Mouse (Mus musculus) midbrain, embryonic 16.5 days (tissue): ENCODE data around the gene Tmem168. TPM values are rescaled to one million over a fixed set of nuclear protein-coding genes. Genes with fewer than 3 reads are reported as not detected.

Experiments used
- ATAC-seq: fragments of 200-750 bp; cut with Nextera tagmentation; 2 replicates; pipeline ENCODE4 v1.8.0; 2017; ENCODE audit warnings: moderate TSS enrichment
- H3K27ac ChIP-seq: fragments of 300-500 bp; sonication (generic); 2 replicates; pipeline ENCODE4 v1.5.1; 2014; ENCODE audit warnings: mild to moderate bottlenecking, low read length, mixed read lengths
- H3K27me3 ChIP-seq: fragments of 300-500 bp; sonication (generic); 2 replicates; pipeline ENCODE4 v1.6.1; 2014; ENCODE audit warnings: low read depth, low read length, mixed read lengths; ENCODE audit not compliant: control insufficient read depth, insufficient read depth
- H3K36me3 ChIP-seq: fragments of 300-500 bp; sonication (generic); 2 replicates; pipeline ENCODE4 v1.6.1; 2014; ENCODE audit warnings: mild to moderate bottlenecking, low read length, moderate library complexity, mixed read lengths; ENCODE audit not compliant: control insufficient read depth, insufficient read depth
- H3K4me1 ChIP-seq: fragments of 300-500 bp; sonication (generic); 2 replicates; pipeline ENCODE4 v1.6.1; 2014; ENCODE audit warnings: mild to moderate bottlenecking, low read length, mixed read lengths; ENCODE audit not compliant: control insufficient read depth, insufficient read depth
- H3K4me2 ChIP-seq: fragments of 300-500 bp; sonication (generic); 2 replicates; pipeline ENCODE4 v1.6.1; 2014; ENCODE audit warnings: mild to moderate bottlenecking, low read length, mixed read lengths
- H3K4me3 ChIP-seq: fragments of 300-500 bp; sonication (generic); 2 replicates; pipeline ENCODE4 v1.5.1; 2014; ENCODE audit warnings: low read depth, mild to moderate bottlenecking, low read length, moderate library complexity, mixed read lengths
- H3K9ac ChIP-seq: fragments of 300-500 bp; sonication (generic); 2 replicates; pipeline ENCODE4 v1.6.1; 2014; ENCODE audit warnings: low read depth, low read length, mixed read lengths
- H3K9me3 ChIP-seq: fragments of 300-500 bp; sonication (generic); replicated peaks from 2 replicates; pipeline ENCODE4 v1.6.1; 2014; ENCODE audit warnings: mild to moderate bottlenecking, low read length, mixed read lengths; ENCODE audit not compliant: control insufficient read depth, poor library complexity, severe bottlenecking
- WGBS: fragments of 180-500 bp; shearing (Covaris S2); extraction: QIAGEN DNeasy Blood & Tissue Kit; methylation state at CpG from one replicate; pipeline ENCODE4 v1.1.7; 2014; 5-methylcytosine and 5-hydroxymethylcytosine counted together
- polyA plus RNA-seq: library from polyadenylated mRNA; unstranded; fragments of >200 nt; fragmentation: Nextera tagmentation; extraction: Ambion mirVana; gene quantifications from 2 replicates; pipeline ENCODE4 v1.2.1, GENCODE M21; 2015

The Tmem168 gene
- polyA plus RNA-seq, 1 experiment from 2014 or later: 18.0 TPM

DNA sequence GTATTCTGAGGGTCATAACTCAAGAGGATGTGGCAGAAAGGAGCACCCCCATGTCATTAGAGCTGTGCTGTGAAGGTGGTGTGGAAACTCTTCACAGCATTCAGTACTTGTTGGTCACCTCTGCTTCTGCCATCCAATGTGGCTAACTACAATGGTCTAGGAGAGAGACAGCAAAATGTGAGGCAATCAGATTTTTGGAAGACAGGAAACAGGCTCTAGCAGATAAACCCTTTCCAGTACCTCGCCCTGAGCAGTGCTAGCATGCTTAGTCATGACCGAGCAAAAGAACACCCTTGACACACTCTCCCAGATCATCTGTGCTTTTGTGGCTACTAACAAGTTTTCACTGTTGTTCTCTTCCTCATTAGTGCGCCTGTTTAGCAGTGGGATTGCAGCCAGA is 9.2 kb upstream of the Tmem168 start:
- Histone ChIP-seq H3K4me2 (no peak overlapping the region), H3K4me1 (no peaks in the 10 kb centered on the region), H3K36me3 (0 out of 2 replicates have a peak, but pooled peaks cover 2% of the 10 kb centered on the region), H3K27ac (no peak overlapping the region), H3K9ac (no peak overlapping the region), H3K9me3 (no peaks in the 10 kb centered on the region), H3K27me3 (no peaks in the 10 kb centered on the region), H3K4me3 (no peak overlapping the region)
- WGBS: 90% methylated on average over 3 of the region's 3 CpGs
- ATAC-seq: no peak

DNA sequence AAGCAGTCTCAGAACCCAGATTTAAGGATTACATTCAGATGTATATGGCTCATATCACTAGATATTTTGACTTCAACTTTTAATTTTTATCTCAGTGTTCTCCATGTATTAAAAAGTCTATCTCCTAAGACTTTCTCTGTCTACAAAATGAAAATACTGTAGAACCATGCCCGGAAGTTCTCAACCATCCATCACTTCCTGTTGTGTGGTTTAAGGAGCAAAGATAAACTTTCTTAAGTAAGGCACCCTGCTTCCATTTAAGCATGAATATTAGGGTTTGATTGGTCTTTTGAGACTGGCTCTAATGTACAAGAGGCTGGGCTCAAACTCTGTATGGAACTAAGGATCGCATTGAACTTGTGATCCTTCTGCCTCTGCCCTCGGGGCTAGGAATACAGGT is 6.7 kb upstream of the Tmem168 start:
- Histone ChIP-seq H3K9ac (no peak overlapping the region), H3K36me3 (no peaks in the 10 kb centered on the region), H3K4me1 (no peaks in the 10 kb centered on the region), H3K9me3 (no peaks in the 10 kb centered on the region), H3K4me3 (no peak overlapping the region), H3K4me2 (no peak overlapping the region), H3K27me3 (no peaks in the 10 kb centered on the region), H3K27ac (no peak overlapping the region)
- ATAC-seq: no peak
- 91% methylated on average over 3 of the region's 3 CpGs for WGBS

DNA sequence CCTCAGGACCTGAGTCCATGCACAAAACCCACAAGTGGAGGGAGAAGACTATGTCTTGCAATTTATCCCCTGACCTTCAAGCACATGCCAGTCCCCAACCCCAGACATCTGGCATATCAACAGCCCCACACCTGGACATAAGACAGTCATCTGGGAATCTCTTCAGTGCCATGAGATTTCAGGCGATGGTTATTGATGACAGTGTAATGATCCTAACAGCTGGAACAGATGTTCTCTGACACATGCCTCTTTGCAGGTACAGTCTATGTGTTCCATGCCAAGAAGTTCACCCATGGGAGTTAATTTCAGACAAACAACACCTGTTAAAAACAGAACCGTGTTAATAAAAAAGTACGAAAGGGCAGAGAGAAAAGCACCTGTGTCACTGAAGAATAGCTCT is 5.8 kb upstream of the Tmem168 start:
- Histone ChIP-seq H3K9ac (no peak overlapping the region), H3K4me3 (no peak overlapping the region), H3K27me3 (no peaks in the 10 kb centered on the region), H3K4me2 (no peak overlapping the region), H3K36me3 (no peaks in the 10 kb centered on the region), H3K4me1 (no peaks in the 10 kb centered on the region), H3K27ac (no peak overlapping the region), H3K9me3 (no peaks in the 10 kb centered on the region)
- no peak for ATAC-seq
- WGBS: 84% methylated on average over 3 of the region's 3 CpGs

DNA sequence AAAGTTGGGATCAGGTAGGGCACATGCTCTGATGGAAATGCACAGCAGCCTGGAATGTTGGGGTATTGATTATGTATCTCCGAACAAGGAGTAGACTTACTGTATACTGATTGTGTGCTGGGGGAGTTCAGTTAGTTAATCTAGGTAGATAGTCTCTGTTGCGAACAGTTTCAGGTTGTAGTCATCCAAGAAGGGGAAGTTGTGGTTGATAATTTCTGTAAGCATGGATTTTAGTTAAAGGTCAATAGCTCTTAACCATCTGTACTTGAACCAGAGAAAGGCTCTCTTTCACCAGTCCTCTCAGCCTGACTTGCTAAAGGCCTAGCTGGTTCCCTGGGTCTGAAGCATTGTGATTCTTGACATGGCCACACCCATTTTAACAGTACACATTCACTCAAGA is 3.0 kb upstream of the Tmem168 start:
- no peaks in the 10 kb centered on the region for H3K27me3 ChIP-seq
- no peak overlapping the region for H3K4me2 ChIP-seq
- no peaks in the 10 kb centered on the region for H3K9me3 ChIP-seq
- WGBS: 92% methylated on average over 2 of the region's 2 CpGs
- no peak overlapping the region for H3K9ac ChIP-seq
- H3K36me3 ChIP-seq: no peaks in the 10 kb centered on the region
- H3K27ac ChIP-seq: no peak overlapping the region
- peaks cover 13% of the 10 kb centered on the region for H3K4me1 ChIP-seq
- ATAC-seq: no peak
- no peak overlapping the region for H3K4me3 ChIP-seq

DNA sequence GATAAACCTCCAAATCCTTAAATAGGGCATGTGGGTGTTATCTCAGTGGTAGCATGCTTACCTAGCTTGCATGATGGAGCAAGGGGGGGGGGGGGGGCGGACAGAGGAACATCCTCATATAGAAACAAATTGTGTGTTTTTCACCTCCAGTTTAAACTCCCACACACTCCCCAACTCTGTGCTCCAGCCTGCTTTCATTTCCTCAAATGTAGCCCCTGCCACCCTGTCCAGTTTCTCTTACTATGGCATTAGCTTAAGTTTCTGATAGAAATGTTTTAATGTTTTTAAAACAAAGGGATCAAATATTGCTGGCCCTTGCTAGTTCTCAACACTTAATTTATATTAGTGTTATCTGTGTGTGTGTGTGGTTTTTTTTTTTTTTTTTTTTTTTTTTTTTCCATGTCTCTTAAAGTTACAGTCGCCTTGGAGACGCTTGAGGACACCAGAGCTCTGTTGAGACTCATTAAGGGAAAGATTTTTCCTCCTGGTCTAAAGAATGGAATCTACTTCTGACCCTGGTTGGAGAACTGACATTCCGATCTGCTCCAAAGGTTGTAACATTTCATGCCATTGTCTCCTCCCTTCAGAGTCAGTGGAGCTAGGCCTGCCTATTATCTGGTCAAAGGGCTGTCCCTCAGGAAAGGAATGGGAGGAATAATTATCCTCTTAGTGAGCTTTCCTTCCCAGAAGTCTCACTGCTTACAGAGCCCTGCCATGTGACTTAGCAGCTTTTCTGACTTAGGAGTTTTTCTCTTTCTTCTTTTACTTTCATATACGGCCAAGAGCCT is 1.6 kb upstream of the Tmem168 start:
- no peak for ATAC-seq
- H3K9ac ChIP-seq: no peak overlapping the region
- no peak overlapping the region for H3K4me3 ChIP-seq
- 25% methylated on average over 5 of the region's 5 CpGs for WGBS
- H3K4me2 ChIP-seq: no peak overlapping the region
- H3K27ac ChIP-seq: no peak overlapping the region
- no peaks in the 10 kb centered on the region for H3K9me3 ChIP-seq
- H3K4me1 ChIP-seq: peaks cover 16% of the 10 kb centered on the region
- H3K36me3 ChIP-seq: no peaks in the 10 kb centered on the region
- H3K27me3 ChIP-seq: no peaks in the 10 kb centered on the region

DNA sequence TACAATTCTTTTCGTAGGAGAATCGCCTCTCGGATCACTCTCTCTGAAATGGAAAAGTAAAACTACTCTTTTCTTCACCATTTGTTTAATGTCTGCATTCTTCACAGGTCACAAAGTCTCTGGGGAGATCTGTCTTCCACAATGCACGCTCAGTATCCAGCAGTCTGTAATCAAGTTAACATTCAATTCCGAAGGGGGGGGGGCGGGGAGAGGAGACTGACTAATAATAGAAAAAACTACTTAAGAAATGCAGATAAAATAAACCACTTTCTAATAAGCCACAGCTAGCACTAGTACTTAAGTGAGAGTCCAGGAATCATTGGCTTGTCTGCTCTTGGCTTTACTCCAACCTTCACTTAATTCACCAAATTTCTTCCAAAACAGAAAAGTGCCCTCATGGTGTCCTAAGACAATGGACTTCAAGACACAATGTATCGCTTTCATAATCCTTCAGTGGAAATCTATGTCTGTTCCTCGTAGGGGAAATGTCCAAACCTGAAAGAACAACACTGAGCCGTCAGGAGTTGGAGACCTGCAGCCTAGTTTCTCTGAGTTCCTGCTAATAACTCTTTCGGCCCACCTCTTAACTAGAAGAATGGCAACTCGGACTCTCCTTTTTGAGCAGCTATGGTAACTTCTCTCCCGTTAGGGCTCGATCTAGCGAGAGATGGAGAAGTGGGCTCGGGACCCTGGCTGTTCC is 829 bp downstream of the Tmem168 start:
- Histone ChIP-seq H3K9me3 (no peaks in the 10 kb centered on the region), H3K4me3 (peak overlapping the region; percentile 96), H3K4me1 (peaks cover 19% of the 10 kb centered on the region), H3K27ac (peak overlapping the region; percentile 96), H3K9ac (peak overlapping the region; percentile 92), H3K27me3 (no peaks in the 10 kb centered on the region), H3K36me3 (0 out of 2 replicates have a peak, but pooled peaks cover 2% of the 10 kb centered on the region), H3K4me2 (peak overlapping the region; percentile 78)
- WGBS: 12% methylated on average over 15 of the region's 15 CpGs
- no peak for ATAC-seq

DNA sequence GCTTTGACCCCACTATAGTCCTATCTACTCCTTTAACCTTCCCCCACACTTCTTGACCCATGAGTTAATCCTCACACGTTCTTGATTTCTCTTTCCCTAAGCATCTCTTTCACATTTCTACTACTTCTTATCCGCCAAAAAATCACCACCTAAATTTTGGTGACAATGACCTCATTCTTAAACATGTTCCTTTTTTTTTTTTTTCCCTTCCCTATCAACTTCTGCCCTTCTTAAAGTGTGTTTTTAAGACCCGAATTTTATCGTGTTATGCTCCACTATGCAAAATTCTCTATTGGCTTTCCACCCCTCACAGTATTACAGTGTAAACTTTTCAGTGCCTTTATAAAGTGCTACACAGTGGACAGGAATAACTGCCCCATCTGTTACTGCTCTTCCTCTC is 1.5 kb downstream of the Tmem168 start:
- peaks cover 6% of the 10 kb centered on the region; the same call in 1 of the 2 replicates for H3K36me3 ChIP-seq
- no peaks in the 10 kb centered on the region for H3K9me3 ChIP-seq
- no peaks in the 10 kb centered on the region for H3K27me3 ChIP-seq
- peak overlapping the region; percentile 96; the same call in 1 of the 2 replicates for H3K4me3 ChIP-seq
- 70% methylated on average over 4 of the region's 4 CpGs for WGBS
- H3K4me1 ChIP-seq: peaks cover 25% of the 10 kb centered on the region
- peak overlapping the region; percentile 78 for H3K4me2 ChIP-seq
- H3K27ac ChIP-seq: no peak overlapping the region
- ATAC-seq: no peak
- H3K9ac ChIP-seq: peak overlapping the region; percentile 92; the same call in 1 of the 2 replicates

DNA sequence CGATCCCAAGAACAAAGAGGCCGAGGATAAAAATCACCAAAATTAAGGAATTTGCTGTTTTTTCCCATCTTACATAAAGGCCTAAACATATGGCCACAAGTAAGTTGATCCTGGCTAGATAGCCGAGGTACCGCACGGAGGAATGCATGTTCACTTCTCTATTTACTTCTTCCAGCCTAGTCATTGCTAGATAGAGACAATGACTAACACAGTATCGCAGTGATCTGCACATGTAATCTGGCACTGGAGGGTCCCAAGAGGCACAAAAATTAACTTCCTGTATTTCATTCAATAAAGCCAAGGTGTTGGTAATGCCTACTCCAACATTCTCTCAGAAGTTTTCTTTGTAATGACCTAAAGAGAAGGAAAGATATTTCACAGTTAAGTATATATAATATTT is 4.8 kb downstream of the Tmem168 start:
- Histone ChIP-seq H3K27me3 (no peaks in the 10 kb centered on the region), H3K9me3 (no peaks in the 10 kb centered on the region), H3K4me2 (no peak overlapping the region), H3K36me3 (peaks cover 7% of the 10 kb centered on the region; the same call in 1 of the 2 replicates), H3K4me3 (no peak overlapping the region), H3K9ac (no peak overlapping the region), H3K27ac (no peak overlapping the region), H3K4me1 (peaks cover 30% of the 10 kb centered on the region)
- no peak for ATAC-seq
- WGBS: 95% methylated on average over 6 of the region's 6 CpGs

DNA sequence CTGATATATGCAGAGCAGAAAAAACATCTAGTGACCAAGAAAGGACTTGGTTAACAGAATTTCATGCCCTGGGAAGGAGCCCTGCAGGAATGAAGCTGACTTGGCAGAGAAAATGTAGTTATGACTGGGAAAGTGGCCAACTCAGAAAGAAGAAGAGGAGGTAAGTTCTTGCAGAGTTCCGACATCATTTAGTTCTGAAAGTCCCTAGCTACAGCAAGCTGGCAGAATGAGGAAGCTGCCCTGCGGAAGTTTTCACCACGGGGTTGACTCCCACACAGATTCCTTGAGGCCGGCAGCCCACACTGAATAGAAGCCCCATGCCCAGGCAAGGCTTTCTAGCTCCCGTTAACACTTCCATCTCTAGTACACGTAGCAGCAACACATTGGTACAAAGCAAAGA is 6.3 kb downstream of the Tmem168 start:
- Histone ChIP-seq H3K4me1 (peaks cover 25% of the 10 kb centered on the region), H3K9ac (no peak overlapping the region), H3K9me3 (no peaks in the 10 kb centered on the region), H3K36me3 (peaks cover 7% of the 10 kb centered on the region; the same call in 1 of the 2 replicates), H3K4me3 (no peak overlapping the region), H3K27me3 (no peaks in the 10 kb centered on the region), H3K27ac (no peak overlapping the region), H3K4me2 (no peak overlapping the region)
- ATAC-seq: no peak
- 83% methylated on average over 6 of the region's 6 CpGs for WGBS
